In the genomic region with DNA sequence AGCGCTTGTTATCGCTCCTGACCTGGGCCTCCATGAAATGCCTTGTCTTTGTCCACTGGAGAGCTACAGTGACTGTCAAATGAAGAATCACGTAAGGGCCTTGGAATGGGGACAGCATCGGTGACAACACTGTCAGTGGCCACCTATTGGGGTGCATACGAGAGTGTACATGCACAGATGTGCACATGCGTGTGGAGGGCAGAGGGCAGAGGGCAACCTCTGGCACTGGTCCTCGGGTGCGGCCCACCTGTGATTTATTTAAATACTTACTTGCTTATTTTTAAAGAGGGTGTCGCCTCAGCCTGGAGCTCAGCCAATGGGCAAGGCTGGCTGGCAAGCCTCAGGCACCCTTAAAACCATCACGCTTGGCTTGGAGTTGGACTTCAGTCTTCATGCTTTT, we compare ENCODE assay signal across 14 mouse cellular contexts. TPM values are rescaled to one million over a fixed set of nuclear protein-coding genes. Genes with fewer than 3 reads are reported as not detected.
"Had no signal": no experiment of that assay in that cellular context is flagged by ENCODE, and none has a peak within 500 bp of the region (broad histone marks: within the 10 kb centered on the region; RNA-seq: fewer than 3 reads in every experiment).

No protein-coding gene starts in this region.

- H3K27ac ChIP-seq: liver, embryonic 12.5 days; neural tube, embryonic 15.5 days had no signal

- H3K36me3 ChIP-seq: liver, embryonic 12.5 days; midbrain, embryonic 10.5 days; neural tube, embryonic 15.5 days had no signal

- DNase-seq: kidney, adult 11 months; kidney, adult 9 months; kidney, postnatal 14 days; left cerebral cortex, postnatal 4 days; midbrain, embryonic 14.5 days; right cerebral cortex, adult 18-20 months; right cerebral cortex, postnatal 25 days; thymus, adult 18-20 months; thymus, postnatal 14 days had no signal

- H3K4me1 ChIP-seq: liver, embryonic 12.5 days; neural tube, embryonic 15.5 days had no signal

- H3K4me2 ChIP-seq: liver, embryonic 12.5 days; neural tube, embryonic 15.5 days had no signal

- H3K4me3 ChIP-seq: liver, embryonic 12.5 days; midbrain, embryonic 10.5 days; myocyte; neural tube, embryonic 15.5 days had no signal

- H3K9ac ChIP-seq: liver, embryonic 12.5 days; neural tube, embryonic 15.5 days had no signal

- H3K9me3 ChIP-seq: liver, embryonic 12.5 days; midbrain, embryonic 10.5 days; neural tube, embryonic 15.5 days had no signal

- H3K27me3 ChIP-seq: liver, embryonic 12.5 days; neural tube, embryonic 15.5 days had no signal

- ATAC-seq: liver, embryonic 12.5 days had no signal

RNA-seq across cellular contexts. Expression of gene Ptgis, which starts 22.0 kb away (rescaled TPM):
- total RNA-seq: megakaryocyte, adult 5-6 weeks had no signal
